Comparison of ENCODE assay signal across 9 mouse cellular contexts in genomic region chr19:43927057-43927456, GRCm38 (mm10). TPM values are rescaled to one million over a fixed set of nuclear protein-coding genes. Genes with fewer than 3 reads are reported as not detected.
DNase-seq lines count a peak whose midpoint lies in the region; ATAC-seq and TF ChIP-seq lines count a peak whose summit lies in the region.
"Had no signal": no experiment of that assay in that cellular context is flagged by ENCODE, and none has a peak within 500 bp of the region (broad histone marks: within the 10 kb centered on the region; RNA-seq: fewer than 3 reads in every experiment).

No protein-coding gene starts in this region.

- no peak overlapping the region for H3K4me3 ChIP-seq in hindbrain, postnatal 0 days (ENCODE audit: low read length)
- H3K4me3 ChIP-seq in hindbrain, embryonic 11.5 days (ENCODE audit: low read depth, low read length) = no peak overlapping the region

- peak; percentile 45; the same call in 1 of the 2 replicates for ATAC-seq in hindbrain, postnatal 0 days
- ATAC-seq in hindbrain, embryonic 11.5 days (ENCODE audit: low FRiP score) = no peak
- ATAC-seq in activated CD4-positive, CD25-positive, alpha-beta regulatory T cell, adult 4 months = no peak

- H3K4me1 ChIP-seq in hindbrain, postnatal 0 days (ENCODE audit: insufficient read depth, low read length) = peaks cover 3% of the 10 kb centered on the region; the same call in 1 of the 2 replicates
- H3K4me1 ChIP-seq in hindbrain, embryonic 11.5 days (replicated peaks; ENCODE audit: control insufficient read depth, insufficient read depth, low read length) = peaks cover 3% of the 10 kb centered on the region

- WGBS in hindbrain, postnatal 0 days = 52% methylated on average over 10 of the region's 10 CpGs
- WGBS in hindbrain, embryonic 11.5 days = 83% methylated on average over 10 of the region's 10 CpGs

- no peak overlapping the region for H3K27ac ChIP-seq in hindbrain, postnatal 0 days
- H3K27ac ChIP-seq in hindbrain, embryonic 11.5 days (ENCODE audit: low read depth, low read length) = no peak overlapping the region

- H3K27me3 ChIP-seq in hindbrain, postnatal 0 days (ENCODE audit: insufficient read depth, low read length) = no peaks in the 10 kb centered on the region
- H3K27me3 ChIP-seq in hindbrain, embryonic 11.5 days (ENCODE audit: control insufficient read depth, insufficient read depth, low read length) = no peaks in the 10 kb centered on the region

- no peak for TF ChIP-seq CTCF in hindbrain, postnatal 0 days (IDR thresholded peaks at IDR 0.05; ENCODE audit: low read depth)

- H3K9ac ChIP-seq in hindbrain, postnatal 0 days (replicated peaks; ENCODE audit: low read length) = no peak overlapping the region
- no peak overlapping the region for H3K9ac ChIP-seq in hindbrain, embryonic 11.5 days (ENCODE audit: low read depth, low read length)

- H3K36me3 ChIP-seq in hindbrain, postnatal 0 days (ENCODE audit: insufficient read depth, low read length) = no peaks in the 10 kb centered on the region
- H3K36me3 ChIP-seq in hindbrain, embryonic 11.5 days (ENCODE audit: control insufficient read depth, insufficient read depth, low read length) = no peaks in the 10 kb centered on the region

- no peak overlapping the region for H3K4me2 ChIP-seq in hindbrain, postnatal 0 days (ENCODE audit: low read depth, low read length)
- H3K4me2 ChIP-seq in hindbrain, embryonic 11.5 days (replicated peaks; ENCODE audit: low read depth, low read length) = no peak overlapping the region

- DNase-seq in hindbrain, postnatal 0 days (ENCODE audit: low spot score) = peak; percentile 58
- no peak for DNase-seq in hindbrain, embryonic 11.5 days (ENCODE audit: low spot score)
- peak; percentile 47 for DNase-seq in cerebellum, adult 8-10 months
- DNase-seq in layer of hippocampus, adult 9-11 months = peak; percentile 45
- peak; percentile 47 to 58 for DNase-seq in right cerebral cortex, adult 2 months (ENCODE audit: low spot score in 2 of 2)
- DNase-seq in natural killer cell, adult 2 months (ENCODE audit: low spot score in 2 of 2) = no peak
- no peak for DNase-seq in embryo, embryonic 10 days (ENCODE audit: low spot score)

- H3K9me3 ChIP-seq in hindbrain, postnatal 0 days (ENCODE audit: low read length) = no peaks in the 10 kb centered on the region
- no peaks in the 10 kb centered on the region; the same call in 1 of the 2 replicates for H3K9me3 ChIP-seq in hindbrain, embryonic 11.5 days (ENCODE audit: control insufficient read depth, low read length)

RNA-seq across cellular contexts. Expression of gene Dnmbp, which starts 12.9 kb away (rescaled TPM):
- 12.8 and 13.3 TPM in 2 replicates for total RNA-seq in hindbrain, postnatal 0 days (2014; rRNA removed)
- polyA plus RNA-seq in hindbrain, postnatal 0 days (2015; fragmentation: Nextera tagmentation; extraction: Ambion mirVana) = 6.5 and 7.1 TPM in 2 replicates
- polyA plus RNA-seq in hindbrain, embryonic 11.5 days (2014; fragmentation: Nextera tagmentation; extraction: Ambion mirVana) = 12.2 and 13.5 TPM in 2 replicates
- 1 to 10 TPM; 3.5 to 7.0 TPM for polyA plus RNA-seq in activated CD4-positive, CD25-positive, alpha-beta regulatory T cell, adult 4 months (2017; shearing (Covaris generic))

RNA-seq across cellular contexts. Expression of gene Cpn1, which starts 59.3 kb away (rescaled TPM):
- 0.43 and 0.84 TPM in 2 replicates for total RNA-seq in hindbrain, postnatal 0 days (2014; rRNA removed)
- 0.43 and 0.58 TPM in 2 replicates for polyA plus RNA-seq in hindbrain, postnatal 0 days (2015; fragmentation: Nextera tagmentation; extraction: Ambion mirVana)
- 0.54 and 0.80 TPM in 2 replicates for polyA plus RNA-seq in hindbrain, embryonic 11.5 days (2014; fragmentation: Nextera tagmentation; extraction: Ambion mirVana)
- under 1 TPM in 1 of 2 experiments, not detected in 1; 0.15 TPM for polyA plus RNA-seq in activated CD4-positive, CD25-positive, alpha-beta regulatory T cell, adult 4 months (2017; shearing (Covaris generic))
- total RNA-seq: heart, postnatal 10 days had no signal

Comparison
In these comparisons a context has a peak if more than half of its experiments do, and no peak if none do; other contexts are left out.
1. DNase-seq: peak in hindbrain, postnatal 0 days (single experiment), cerebellum, adult 8-10 months (single experiment), layer of hippocampus, adult 9-11 months (single experiment) and right cerebral cortex, adult 2 months (2 of 2); none in hindbrain, embryonic 11.5 days (single experiment), natural killer cell, adult 2 months (0 of 2) and embryo, embryonic 10 days (single experiment).